Mouse (Mus musculus) cerebellum, postnatal 25 days (tissue): ENCODE measurements at regions not wholly inside any gene's neighbourhood (a gene's known extent, or its start where the extent isn't known, plus 50 kb on each side); places are given as distances from the start of the nearest gene placed in this dataset.

Source experiments
- DNase-seq, 2 experiments: peaks; one replicate each; pipeline ENCODE4 v3.0.0; 2021; ENCODE audit warnings: mixed read lengths in 2 of 2

- DNase-seq: no peak
Observed at GRCm38 (mm10) chr6:108910330-108910729, 81.9 kb downstream of the Edem1 start.

GRCm38 (mm10) chr6:108912539-108912938 is 84.1 kb downstream of the Edem1 start:
- DNase-seq: no peak

DNA sequence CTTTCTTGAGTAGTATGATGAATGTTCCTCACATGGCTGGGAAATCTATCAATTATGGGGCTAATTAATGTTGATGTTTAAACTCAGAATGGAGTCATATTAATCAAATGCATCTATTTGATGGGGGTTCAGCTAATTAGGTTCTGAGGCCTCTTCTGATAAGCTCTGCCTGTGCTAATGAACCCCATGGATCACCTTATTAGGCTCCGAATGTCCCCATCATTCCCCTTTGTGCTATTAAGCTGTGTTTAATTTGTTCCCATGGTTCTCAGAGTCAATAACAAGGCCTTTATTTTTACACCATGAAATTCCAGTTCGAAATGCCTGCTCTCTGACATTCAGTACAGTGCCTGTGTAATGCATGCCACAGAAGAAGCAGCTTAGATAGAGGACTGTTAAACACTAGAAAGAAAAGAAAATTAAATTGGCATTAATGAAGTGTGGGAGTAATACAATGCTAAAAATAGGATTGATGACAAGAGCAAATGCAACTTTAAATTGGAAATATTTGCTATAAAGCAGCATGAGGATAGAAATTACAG is 91.0 kb downstream of the Edem1 start:
- no peak for DNase-seq

DNA sequence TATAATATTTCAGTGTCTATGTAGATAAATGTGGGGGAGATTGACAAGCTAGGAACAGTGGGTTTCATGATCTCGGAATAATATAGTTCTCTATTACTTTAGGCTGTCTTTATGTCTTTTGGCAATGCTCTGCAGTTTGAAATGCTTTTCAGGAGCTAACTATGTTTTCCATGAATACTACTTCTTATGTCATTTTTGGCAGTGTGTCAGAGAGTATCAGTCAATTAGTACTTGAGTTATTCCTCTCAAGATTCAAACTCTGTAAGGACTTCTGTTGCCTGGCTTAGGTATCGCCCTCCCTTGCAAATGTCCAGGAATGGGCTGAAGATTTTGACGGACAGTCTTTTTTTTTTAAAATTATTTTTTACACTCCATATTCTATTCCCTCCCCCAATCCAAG is 92.7 kb downstream of the Edem1 start:
- no peak for DNase-seq

- DNase-seq: no peak
Observed at GRCm38 (mm10) chr6:108922564-108922963, 94.1 kb downstream of the Edem1 start.

DNA sequence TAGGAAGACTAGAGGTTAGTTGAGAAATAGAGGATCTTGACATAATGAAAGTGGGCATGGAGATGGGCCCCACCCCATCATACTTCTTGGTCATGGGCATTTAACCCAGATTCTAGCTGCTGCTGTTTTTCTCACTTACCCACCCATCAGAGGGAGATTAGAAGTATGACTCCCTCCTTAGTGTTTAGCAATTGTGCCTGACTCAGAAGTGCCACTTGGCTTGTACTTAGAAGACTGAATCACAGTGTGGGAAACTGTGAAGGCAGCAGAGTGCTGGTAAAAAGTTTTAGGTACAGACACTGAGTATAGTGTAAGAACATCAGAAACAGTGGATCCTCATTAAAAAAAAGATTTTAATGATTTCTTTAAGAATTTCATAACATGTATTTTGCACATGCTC is 100.5 kb downstream of the Edem1 start:
- no peak for DNase-seq

GRCm38 (mm10) chr6:108938646-108939045 is 110.2 kb downstream of the Edem1 start:
- DNase-seq: no peak

DNA sequence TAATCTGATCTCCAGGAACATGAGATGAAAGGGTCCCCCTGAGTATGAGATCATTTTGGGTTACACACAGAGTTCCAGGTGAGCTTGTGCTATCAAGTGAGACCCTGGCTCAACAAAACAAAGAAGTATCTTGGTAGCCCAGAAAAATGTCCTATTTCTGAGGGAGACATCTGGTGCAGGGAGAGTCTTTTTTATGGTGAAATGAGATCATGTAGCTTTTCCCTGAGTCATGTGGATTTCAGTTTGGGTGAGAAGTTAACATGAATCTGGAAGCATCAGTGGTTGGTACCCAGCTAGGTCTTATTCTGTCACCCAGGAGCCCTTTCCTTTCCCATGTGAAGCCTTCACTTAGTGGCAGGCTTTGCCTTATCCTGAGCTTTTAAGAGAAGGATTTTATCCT is 113.8 kb downstream of the Edem1 start:
- DNase-seq: no peak

- DNase-seq: no peak
Observed at GRCm38 (mm10) chr6:108952389-108952788, 123.9 kb downstream of the Edem1 start.

- no peak for DNase-seq
Observed at GRCm38 (mm10) chr6:108962810-108963209, 134.4 kb downstream of the Edem1 start.

- DNase-seq: peak; percentile 5 to 49
Observed at GRCm38 (mm10) chr6:108963295-108963694, 134.9 kb downstream of the Edem1 start.

- no peak for DNase-seq
Observed at GRCm38 (mm10) chr6:108969477-108970176, 141.2 kb downstream of the Edem1 start.

DNA sequence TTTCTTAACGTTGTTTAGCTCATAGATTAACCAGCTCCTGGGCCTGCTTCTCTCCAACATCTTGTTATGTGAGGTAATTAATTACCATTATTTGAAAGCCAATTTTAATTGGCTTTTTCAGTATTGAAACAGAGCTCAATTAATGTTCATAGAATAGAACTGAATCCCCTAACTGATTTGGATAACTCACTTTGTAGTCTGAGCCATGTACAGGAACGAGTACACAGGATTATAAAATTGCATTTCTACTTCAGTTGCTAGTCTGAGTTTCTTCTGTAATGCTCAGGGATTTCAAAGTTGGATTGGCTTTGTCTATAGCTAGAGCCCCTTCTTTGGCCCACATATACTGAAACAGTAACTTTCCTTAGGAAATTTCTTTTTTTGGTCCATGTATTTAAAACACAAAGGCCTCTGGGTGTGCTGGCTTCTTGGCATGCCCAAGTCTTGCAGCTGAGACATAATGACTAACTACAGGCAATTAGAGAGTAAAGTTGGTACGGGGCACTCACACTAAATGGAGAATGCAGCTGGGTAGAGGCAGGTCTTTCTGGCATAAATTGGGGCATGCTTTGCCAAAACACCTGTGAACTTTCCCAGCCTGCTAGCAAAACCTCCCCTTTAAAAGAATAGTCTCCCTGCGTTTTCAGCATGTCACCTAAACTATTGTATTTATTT is 143.1 kb downstream of the Edem1 start:
- DNase-seq: no peak

DNA sequence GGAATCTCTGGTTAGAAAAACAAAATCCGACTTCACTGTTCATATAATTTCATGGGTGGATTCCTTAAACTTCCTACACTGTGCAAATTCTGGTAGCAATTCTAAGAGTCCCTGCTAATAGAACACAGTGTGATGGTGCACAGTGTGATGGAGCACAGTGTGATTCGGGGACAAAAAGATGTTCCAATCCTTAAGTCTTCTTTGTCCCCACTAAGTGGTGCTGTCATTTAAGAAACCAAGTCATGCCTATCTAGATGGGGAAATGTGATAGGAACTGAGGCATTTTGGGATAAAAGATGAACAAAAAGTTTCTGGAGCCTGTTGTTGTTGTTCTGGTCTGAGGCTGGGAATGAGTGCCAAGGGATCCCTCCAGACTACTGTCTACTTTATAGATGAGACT is 145.3 kb downstream of the Edem1 start:
- DNase-seq: no peak

- DNase-seq: no peak
Observed at GRCm38 (mm10) chr6:108989506-108989905, 161.1 kb downstream of the Edem1 start.

DNA sequence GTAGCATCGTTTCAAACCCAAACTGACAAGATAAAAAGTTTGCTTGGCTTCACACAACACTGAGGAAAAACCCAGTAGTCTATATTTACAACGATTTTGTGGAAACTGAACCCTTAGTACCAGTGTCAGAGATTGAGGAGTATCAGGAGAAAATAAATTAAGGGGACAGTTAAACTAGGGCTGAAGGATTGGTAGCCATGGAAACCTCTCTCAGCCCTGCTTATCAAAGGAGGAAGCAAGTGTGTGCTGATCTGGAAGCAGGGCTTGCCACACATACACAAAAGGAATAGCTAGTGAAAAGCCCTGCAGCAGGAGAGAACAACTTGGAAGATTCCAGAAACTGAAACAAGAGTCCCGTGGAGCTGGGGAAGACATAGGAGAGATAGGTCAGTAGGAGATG is 165.3 kb downstream of the Edem1 start:
- no peak for DNase-seq

DNA sequence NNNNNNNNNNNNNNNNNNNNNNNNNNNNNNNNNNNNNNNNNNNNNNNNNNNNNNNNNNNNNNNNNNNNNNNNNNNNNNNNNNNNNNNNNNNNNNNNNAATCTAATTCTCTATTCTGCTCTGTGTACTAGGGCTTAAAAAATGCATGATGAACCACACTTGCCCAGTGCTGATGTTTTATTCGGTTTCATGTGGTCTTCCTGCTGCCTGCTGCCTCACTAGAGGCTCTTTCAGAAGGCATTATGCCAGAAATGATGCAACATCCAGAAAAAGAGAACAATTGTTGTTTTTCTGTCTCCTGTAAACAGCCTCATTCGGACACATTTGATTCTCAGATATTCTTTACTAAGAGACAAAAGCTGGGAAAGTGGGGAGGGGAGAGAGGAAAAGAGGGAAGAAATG is 176.0 kb downstream of the Edem1 start:
- DNase-seq: no peak

DNA sequence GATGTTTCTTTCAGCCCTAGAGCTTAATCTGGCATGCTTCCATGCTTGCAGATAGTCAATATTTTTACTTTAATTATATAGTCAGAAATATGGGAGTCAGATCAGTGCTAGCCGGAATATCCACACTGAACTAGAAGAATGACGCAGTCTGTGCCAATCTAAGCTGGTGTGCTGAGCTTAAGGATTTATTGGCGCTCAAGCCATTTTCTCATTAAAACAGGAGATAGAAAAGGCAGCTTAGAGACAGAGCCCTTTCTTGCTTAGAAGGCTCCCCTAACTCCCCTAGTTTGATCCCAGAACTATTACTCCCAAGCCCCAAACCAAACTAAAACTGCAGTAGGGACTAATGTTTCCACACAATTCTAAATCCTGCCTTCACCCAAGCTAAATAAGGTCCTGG is 180.9 kb downstream of the Edem1 start:
- no peak for DNase-seq

DNA sequence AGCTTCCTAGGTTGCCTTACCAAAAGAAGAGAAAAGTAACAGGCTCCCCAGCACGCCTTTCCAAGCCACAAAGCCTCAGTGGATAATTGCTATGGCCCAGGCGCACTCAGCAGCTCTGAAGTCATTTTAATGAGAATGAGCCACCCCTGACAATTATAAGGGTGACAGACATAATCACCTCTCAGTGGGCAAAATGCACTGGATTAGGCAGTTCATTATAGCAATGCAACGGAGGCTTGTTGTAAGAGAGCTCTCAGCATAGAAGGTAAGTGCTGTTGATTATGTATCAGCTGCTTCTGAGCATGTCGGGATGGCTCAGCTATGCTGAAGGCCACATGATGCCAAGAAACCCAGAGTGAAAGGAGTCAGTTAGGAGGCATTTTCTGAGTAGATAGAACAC is 181.4 kb downstream of the Edem1 start:
- no peak for DNase-seq

GRCm38 (mm10) chr6:109019731-109020130 is 191.3 kb downstream of the Edem1 start:
- no peak for DNase-seq
